ENCODE assay signal across 8 mouse cellular contexts in the genomic region with DNA sequence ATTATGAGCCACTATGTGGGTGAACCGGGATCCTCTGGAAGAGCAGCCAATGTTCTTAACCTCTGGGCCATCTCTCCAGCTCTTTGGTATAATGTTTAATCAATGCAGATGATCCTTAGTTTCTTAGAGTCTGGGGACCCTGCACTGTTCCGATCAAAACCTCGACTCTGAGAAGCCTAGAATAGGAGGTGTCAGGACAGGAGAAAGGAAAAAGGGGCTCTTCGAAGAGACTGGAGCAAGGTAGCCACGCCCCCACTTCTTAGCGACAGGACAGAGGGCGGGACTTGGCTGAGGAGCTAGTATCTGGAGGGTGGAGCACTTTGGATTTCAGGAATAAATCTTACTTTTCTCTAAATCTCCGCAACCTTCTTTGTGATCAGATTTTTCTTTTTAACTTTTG. TPM values are rescaled to one million over a fixed set of nuclear protein-coding genes. Genes with fewer than 3 reads are reported as not detected.
DNase-seq lines count a peak whose midpoint lies in the region; ATAC-seq lines count a peak whose summit lies in the region.
"Had no signal": no experiment of that assay in that cellular context is flagged by ENCODE, and none has a peak within 500 bp of the region (broad histone marks: within the 10 kb centered on the region; RNA-seq: fewer than 3 reads in every experiment).

No protein-coding gene starts in this region.

- peak overlapping the region; percentile 74; the same call in 1 of the 2 replicates for H3K4me2 ChIP-seq in midbrain, embryonic 13.5 days (replicated peaks)

- no peak for ATAC-seq in midbrain, embryonic 13.5 days

- peaks cover 60% of the 10 kb centered on the region for H3K4me1 ChIP-seq in heart, embryonic 10.5 days
- H3K4me1 ChIP-seq in midbrain, embryonic 13.5 days (replicated peaks) = peaks cover 26% of the 10 kb centered on the region

- H3K27me3 ChIP-seq in heart, embryonic 10.5 days (ENCODE audit: insufficient read depth, poor library complexity, severe bottlenecking) = no peaks in the 10 kb centered on the region
- H3K27me3 ChIP-seq in midbrain, embryonic 13.5 days = peaks cover 34% of the 10 kb centered on the region

- DNase-seq in 3134 (ENCODE audit: extremely low read depth, insufficient read length, low spot score) = peak; percentile 42
- peak; percentile 58 for DNase-seq in ES-CJ7 (ENCODE audit: low read depth, low spot score)
- DNase-seq in heart, embryonic 10.5 days (ENCODE audit: low spot score) = no peak
- DNase-seq in kidney, postnatal 25 days = peak; percentile 83
- no peak for DNase-seq in left cerebral cortex, postnatal 36 days (ENCODE audit: low spot score in 2 of 2)
- DNase-seq in cerebellum, adult 18-20 months = no peak

- peaks cover 19% of the 10 kb centered on the region for H3K36me3 ChIP-seq in heart, embryonic 10.5 days
- H3K36me3 ChIP-seq in midbrain, embryonic 13.5 days = no peaks in the 10 kb centered on the region

- WGBS in heart, embryonic 10.5 days = 10% methylated on average over 8 of the region's 8 CpGs
- 8% methylated on average over 8 of the region's 8 CpGs for WGBS in midbrain, embryonic 13.5 days

- H3K9ac ChIP-seq in midbrain, embryonic 13.5 days (replicated peaks) = no peak overlapping the region

- H3K4me3 ChIP-seq in heart, embryonic 10.5 days = peak overlapping the region; percentile 86
- H3K4me3 ChIP-seq in midbrain, embryonic 13.5 days (replicated peaks) = no peak overlapping the region

- H3K27ac ChIP-seq in heart, embryonic 10.5 days = no peak overlapping the region
- H3K27ac ChIP-seq in midbrain, embryonic 13.5 days = no peak overlapping the region

- intact Hi-C loops in left cerebral cortex, postnatal 36 days (cut with DNase I) = loop anchor here (10.0 kb wide), 1 partner anchor 185 kb away; no protein-coding TSS in a partner anchor

- H3K9me3 ChIP-seq in heart, embryonic 10.5 days = no peaks in the 10 kb centered on the region
- no peaks in the 10 kb centered on the region for H3K9me3 ChIP-seq in midbrain, embryonic 13.5 days

RNA-seq across cellular contexts. Expression of a gene that starts 1.0 kb away (rescaled TPM):
- 24.3 and 28.9 TPM in 2 replicates for polyA plus RNA-seq in heart, embryonic 10.5 days (2016; fragmentation: Nextera tagmentation; extraction: Ambion mirVana)
- polyA plus RNA-seq in midbrain, embryonic 13.5 days (2015; fragmentation: Nextera tagmentation; extraction: Ambion mirVana) = 4.2 and 10.3 TPM in 2 replicates
- total RNA-seq in left cerebral cortex, postnatal 36 days (2021) = under 1 TPM; 0.32 to 0.86 TPM
- polyA plus RNA-seq: erythroblast, embryonic 14.5 days had no signal

RNA-seq across cellular contexts. Expression of a gene that starts 37.0 kb away (rescaled TPM):
- polyA plus RNA-seq in heart, embryonic 10.5 days (2016; fragmentation: Nextera tagmentation; extraction: Ambion mirVana) = 0.89 and 0.97 TPM in 2 replicates
- 1.7 and 1.9 TPM in 2 replicates for polyA plus RNA-seq in midbrain, embryonic 13.5 days (2015; fragmentation: Nextera tagmentation; extraction: Ambion mirVana)
- 10 to 100 TPM; 35.2 to 38.8 TPM for total RNA-seq in left cerebral cortex, postnatal 36 days (2021)
- polyA plus RNA-seq: erythroblast, embryonic 14.5 days had no signal

RNA-seq across cellular contexts. Expression of a gene that starts 42.1 kb away (rescaled TPM):
- 52.3 and 53.6 TPM in 2 replicates for polyA plus RNA-seq in heart, embryonic 10.5 days (2016; fragmentation: Nextera tagmentation; extraction: Ambion mirVana)
- 37.5 and 43.0 TPM in 2 replicates for polyA plus RNA-seq in midbrain, embryonic 13.5 days (2015; fragmentation: Nextera tagmentation; extraction: Ambion mirVana)
- total RNA-seq in left cerebral cortex, postnatal 36 days (2021) = 10 to 100 TPM; 66.6 to 82.6 TPM

RNA-seq across cellular contexts. Expression of a gene that starts 58.2 kb away (rescaled TPM):
- polyA plus RNA-seq in heart, embryonic 10.5 days (2016; fragmentation: Nextera tagmentation; extraction: Ambion mirVana) = not detected in 2 replicates
- not detected in 2 replicates for polyA plus RNA-seq in midbrain, embryonic 13.5 days (2015; fragmentation: Nextera tagmentation; extraction: Ambion mirVana)
- not detected for total RNA-seq in left cerebral cortex, postnatal 36 days (2021)
- polyA plus RNA-seq: erythroblast, embryonic 14.5 days had no signal

Comparison
In these comparisons a context has a peak if more than half of its experiments do, and no peak if none do; other contexts are left out.
1. DNase-seq: peak in 3134 (single experiment), ES-CJ7 (single experiment) and kidney, postnatal 25 days (2 of 2); none in heart, embryonic 10.5 days (single experiment), left cerebral cortex, postnatal 36 days (0 of 2) and cerebellum, adult 18-20 months (0 of 2).